Mouse (Mus musculus): Measurements from ENCODE around the gene Gpr135. TPM values are rescaled to one million over a fixed set of nuclear protein-coding genes. Genes with fewer than 3 reads are reported as not detected.

Gene Gpr135
- total and polyA plus RNA-seq, 2 experiments from 2014 or later = 12.8 to 23.5 TPM

- no peak for TF ChIP-seq CTCF (IDR thresholded peaks at IDR 0.05)
- no peaks in the 10 kb centered on the region for H3K9me3 ChIP-seq (ENCODE audit: low read length)
- peaks cover 10% of the 10 kb centered on the region for H3K36me3 ChIP-seq (ENCODE audit: insufficient read depth, low read length)
- DNase-seq (ENCODE audit: low spot score) = no peak
- ATAC-seq (ENCODE audit: low FRiP score) = no peak
- H3K4me2 ChIP-seq (ENCODE audit: low read depth, low read length, poor library complexity, severe bottlenecking) = no peak overlapping the region
- H3K27me3 ChIP-seq (ENCODE audit: insufficient read depth, low read length) = no peaks in the 10 kb centered on the region
- H3K4me3 ChIP-seq (ENCODE audit: low read depth, low read length) = no peak overlapping the region
- 86% methylated on average over 6 of the region's 6 CpGs for whole genome bisulfite sequencing
- H3K27ac ChIP-seq (ENCODE audit: low read depth, low read length) = no peak overlapping the region
- H3K9ac ChIP-seq (replicated peaks; ENCODE audit: low read length, poor library complexity, severe bottlenecking) = no peak overlapping the region
- no peaks in the 10 kb centered on the region for H3K4me1 ChIP-seq (ENCODE audit: insufficient read depth, low read length)
These were observed 31.9 kb upstream of the Gpr135 start for GRCm38 (mm10) chr12:72102776-72103175.

GRCm38 (mm10) chr12:72096966-72097365 lies 26.0 kb upstream of the Gpr135 start:
- H3K36me3 ChIP-seq (ENCODE audit: insufficient read depth, low read length) = peaks cover 47% of the 10 kb centered on the region

GRCm38 (mm10) chr12:72089802-72090201 lies 18.9 kb upstream of the Gpr135 start:
- H3K4me2 ChIP-seq (ENCODE audit: low read depth, low read length, poor library complexity, severe bottlenecking) = no peak overlapping the region
- DNase-seq (ENCODE audit: low spot score) (no peak), ATAC-seq (ENCODE audit: low FRiP score) (no peak)
- H3K9me3 ChIP-seq (ENCODE audit: low read length) = no peaks in the 10 kb centered on the region
- H3K36me3 ChIP-seq (ENCODE audit: insufficient read depth, low read length) = peaks cover 18% of the 10 kb centered on the region; the same call in 1 of the 2 replicates
- peaks cover 10% of the 10 kb centered on the region; the same call in 1 of the 2 replicates for H3K4me1 ChIP-seq (ENCODE audit: insufficient read depth, low read length)
- TF ChIP-seq CTCF (IDR thresholded peaks at IDR 0.05) = no peak
- no peak overlapping the region for H3K4me3 ChIP-seq (ENCODE audit: low read depth, low read length)
- H3K9ac ChIP-seq (replicated peaks; ENCODE audit: low read length, poor library complexity, severe bottlenecking) = no peak overlapping the region
- H3K27ac ChIP-seq (ENCODE audit: low read depth, low read length) = no peak overlapping the region
- 94% methylated on average over 4 of the region's 4 CpGs for WGBS
- H3K27me3 ChIP-seq (ENCODE audit: insufficient read depth, low read length) = no peaks in the 10 kb centered on the region

More at GRCm38 (mm10) chr12:72096966-72097365, 26.0 kb upstream of the Gpr135 start:
- no peak for TF ChIP-seq CTCF (IDR thresholded peaks at IDR 0.05)
- Histone ChIP-seq H3K27me3 (ENCODE audit: insufficient read depth, low read length) (no peaks in the 10 kb centered on the region), H3K27ac (ENCODE audit: low read depth, low read length) (no peak overlapping the region), H3K9me3 (ENCODE audit: low read length) (no peaks in the 10 kb centered on the region), H3K4me2 (ENCODE audit: low read depth, low read length, poor library complexity, severe bottlenecking) (no peak overlapping the region), H3K4me1 (ENCODE audit: insufficient read depth, low read length) (no peaks in the 10 kb centered on the region), H3K9ac (replicated peaks; ENCODE audit: low read length, poor library complexity, severe bottlenecking) (no peak overlapping the region), H3K4me3 (ENCODE audit: low read depth, low read length) (no peak overlapping the region)
- ATAC-seq (ENCODE audit: low FRiP score) (no peak), DNase-seq (ENCODE audit: low spot score) (no peak)
- 96% methylated on average over 8 of the region's 8 CpGs for WGBS

GRCm38 (mm10) chr12:72086166-72086825 lies 15.4 kb upstream of the Gpr135 start:
- ATAC-seq (ENCODE audit: low FRiP score) (no peak; the same call in 1 of the 2 replicates), DNase-seq (ENCODE audit: low spot score) (no peak)
- Histone ChIP-seq H3K27ac (ENCODE audit: low read depth, low read length) (peak overlapping the region; percentile 94), H3K4me3 (ENCODE audit: low read depth, low read length) (peak overlapping the region; percentile 69), H3K9ac (replicated peaks; ENCODE audit: low read length, poor library complexity, severe bottlenecking) (peak overlapping the region; percentile 83), H3K9me3 (ENCODE audit: low read length) (no peaks in the 10 kb centered on the region), H3K27me3 (ENCODE audit: insufficient read depth, low read length) (no peaks in the 10 kb centered on the region), H3K36me3 (ENCODE audit: insufficient read depth, low read length) (no peaks in the 10 kb centered on the region), H3K4me2 (ENCODE audit: low read depth, low read length, poor library complexity, severe bottlenecking) (peak overlapping the region; percentile 74), H3K4me1 (ENCODE audit: insufficient read depth, low read length) (peaks cover 10% of the 10 kb centered on the region; the same call in 1 of the 2 replicates)
- TF ChIP-seq CTCF (IDR thresholded peaks at IDR 0.05) = peak; percentile 30; the same call in 1 of the 2 replicates
- WGBS = under 1% methylated on average over 18 of the region's 18 CpGs

- Histone ChIP-seq H3K9ac (replicated peaks; ENCODE audit: low read length, poor library complexity, severe bottlenecking) (peak within 1 kb of the TSS; percentile 83), H3K27ac (ENCODE audit: low read depth, low read length) (peak within 1 kb of the TSS; percentile 94), H3K4me2 (ENCODE audit: low read depth, low read length, poor library complexity, severe bottlenecking) (peak within 1 kb of the TSS; percentile 74), H3K4me3 (ENCODE audit: low read depth, low read length) (peak within 1 kb of the TSS; percentile 69), H3K27me3 (ENCODE audit: insufficient read depth, low read length) (no peaks in the 10 kb centered on the region), H3K36me3 (ENCODE audit: insufficient read depth, low read length) (no peaks in the 10 kb centered on the region), H3K9me3 (ENCODE audit: low read length) (no peaks in the 10 kb centered on the region), H3K4me1 (ENCODE audit: insufficient read depth, low read length) (peaks cover 10% of the 10 kb centered on the region; the same call in 1 of the 2 replicates)
- DNase-seq (ENCODE audit: low spot score) (peak; percentile 100), ATAC-seq (ENCODE audit: low FRiP score) (peak; percentile 96)
- WGBS = 1% methylated on average over 49 of the region's 60 CpGs
- TF ChIP-seq CTCF (IDR thresholded peaks at IDR 0.05) = peak; percentile 44
These were observed 14.6 kb upstream of the Gpr135 start, which contains the start of the genes L3hypdh and Jkamp for GRCm38 (mm10) chr12:72085329-72086165. TSS of gene L3hypdh (minus strand) at chr12:72085439. TSS of gene Jkamp (plus strand) at chr12:72085589.
